Mouse (Mus musculus): Measurements from ENCODE around the gene Sppl3. TPM values are rescaled to one million over a fixed set of nuclear protein-coding genes. Genes with fewer than 3 reads are reported as not detected.

Gene Sppl3
- total and polyA plus RNA-seq, 2 experiments, result 8.7 to 24.0 TPM

GRCm38 (mm10) chr5:114967523-114968268, 43.2 kb upstream of the Sppl3 start:
- Histone ChIP-seq H3K4me1 (ENCODE audit: control insufficient read depth, insufficient read depth, low read length) (peaks cover 33% of the 10 kb centered on the region), H3K79me2 (ENCODE audit: control insufficient read depth, insufficient read depth, low read length) (peaks cover 42% of the 10 kb centered on the region; the same call in 1 of the 2 replicates), H3K9ac (ENCODE audit: low read depth, low read length) (peak overlapping the region; percentile 19; the same call in 1 of the 2 replicates), H3K27me3 (ENCODE audit: control insufficient read depth, insufficient read depth, low read length) (no peaks in the 10 kb centered on the region), H3K27ac (replicated peaks; ENCODE audit: insufficient read depth, low read depth, low read length) (peak overlapping the region; percentile 99), H3K4me3 (ENCODE audit: insufficient read depth, low read depth, low read length) (peak overlapping the region; percentile 39; the same call in 1 of the 2 replicates), H3K36me3 (ENCODE audit: control insufficient read depth, insufficient read depth, low read length) (no peaks in the 10 kb centered on the region)
- no peak for DNase-seq (ENCODE audit: extremely low read depth, low read depth, low spot score)
- WGBS, result 50% methylated on average over 14 of the region's 14 CpGs
- TF ChIP-seq POLR2A (IDR thresholded peaks at IDR 0.05; ENCODE audit: extremely low read depth, insufficient read depth, low read length) (no peak), CTCF (IDR thresholded peaks at IDR 0.05; ENCODE audit: low read depth, low read length) (no peak)

GRCm38 (mm10) chr5:114968651-114969050, 42.3 kb upstream of the Sppl3 start:
- H3K9ac ChIP-seq (ENCODE audit: low read depth, low read length), result peak overlapping the region; percentile 95
- peaks cover 33% of the 10 kb centered on the region for H3K4me1 ChIP-seq (ENCODE audit: control insufficient read depth, insufficient read depth, low read length)
- peak overlapping the region; percentile 85 for H3K4me3 ChIP-seq (ENCODE audit: insufficient read depth, low read depth, low read length)
- peaks cover 35% of the 10 kb centered on the region; the same call in 1 of the 2 replicates for H3K79me2 ChIP-seq (ENCODE audit: control insufficient read depth, insufficient read depth, low read length)
- peak; percentile 81 for DNase-seq (ENCODE audit: extremely low read depth, low read depth, low spot score)
- 13% methylated on average over 7 of the region's 7 CpGs for WGBS
- H3K36me3 ChIP-seq (ENCODE audit: control insufficient read depth, insufficient read depth, low read length), result no peaks in the 10 kb centered on the region
- peak overlapping the region; percentile 99 for H3K27ac ChIP-seq (replicated peaks; ENCODE audit: insufficient read depth, low read depth, low read length)
- no peaks in the 10 kb centered on the region for H3K27me3 ChIP-seq (ENCODE audit: control insufficient read depth, insufficient read depth, low read length)
- TF ChIP-seq CTCF (IDR thresholded peaks at IDR 0.05; ENCODE audit: low read depth, low read length) (no peak), POLR2A (IDR thresholded peaks at IDR 0.05; ENCODE audit: extremely low read depth, insufficient read depth, low read length) (0 out of 2 replicates have a peak, but pooled peaks have one; percentile 40)

- WGBS, result 6% methylated on average over 4 of the region's 4 CpGs
- no peak for TF ChIP-seq CTCF (IDR thresholded peaks at IDR 0.05; ENCODE audit: low read depth, low read length)
- TF ChIP-seq POLR2A (IDR thresholded peaks at IDR 0.05; ENCODE audit: extremely low read depth, insufficient read depth, low read length), result no peak
- H3K36me3 ChIP-seq (ENCODE audit: control insufficient read depth, insufficient read depth, low read length), result no peaks in the 10 kb centered on the region
- H3K9ac ChIP-seq (ENCODE audit: low read depth, low read length), result peak overlapping the region; percentile 95
- no peaks in the 10 kb centered on the region for H3K27me3 ChIP-seq (ENCODE audit: control insufficient read depth, insufficient read depth, low read length)
- H3K27ac ChIP-seq (replicated peaks; ENCODE audit: insufficient read depth, low read depth, low read length), result peak overlapping the region; percentile 99
- peaks cover 34% of the 10 kb centered on the region for H3K4me1 ChIP-seq (ENCODE audit: control insufficient read depth, insufficient read depth, low read length)
- H3K79me2 ChIP-seq (ENCODE audit: control insufficient read depth, insufficient read depth, low read length), result peaks cover 33% of the 10 kb centered on the region; the same call in 1 of the 2 replicates
- DNase-seq (ENCODE audit: extremely low read depth, low read depth, low spot score), result peak; percentile 85
- H3K4me3 ChIP-seq (ENCODE audit: insufficient read depth, low read depth, low read length), result peak overlapping the region; percentile 85
These were observed 41.9 kb upstream of the Sppl3 start for GRCm38 (mm10) chr5:114969064-114969463.

GRCm38 (mm10) chr5:114969609-114970215, 41.2 kb upstream of the Sppl3 start:
- Histone ChIP-seq H3K4me1 (ENCODE audit: control insufficient read depth, insufficient read depth, low read length) (peaks cover 33% of the 10 kb centered on the region), H3K27ac (replicated peaks; ENCODE audit: insufficient read depth, low read depth, low read length) (peak overlapping the region; percentile 99), H3K79me2 (ENCODE audit: control insufficient read depth, insufficient read depth, low read length) (peaks cover 31% of the 10 kb centered on the region; the same call in 1 of the 2 replicates), H3K4me3 (ENCODE audit: insufficient read depth, low read depth, low read length) (peak overlapping the region; percentile 85), H3K27me3 (ENCODE audit: control insufficient read depth, insufficient read depth, low read length) (no peaks in the 10 kb centered on the region), H3K9ac (ENCODE audit: low read depth, low read length) (peak overlapping the region; percentile 95), H3K36me3 (ENCODE audit: control insufficient read depth, insufficient read depth, low read length) (peaks cover 2% of the 10 kb centered on the region; the same call in 1 of the 2 replicates)
- TF ChIP-seq CTCF (IDR thresholded peaks at IDR 0.05; ENCODE audit: low read depth, low read length) (no peak), POLR2A (IDR thresholded peaks at IDR 0.05; ENCODE audit: extremely low read depth, insufficient read depth, low read length) (0 out of 2 replicates have a peak, but pooled peaks have one; percentile 29)
- WGBS, result 20% methylated on average over 13 of the region's 13 CpGs
- peak; percentile 81 for DNase-seq (ENCODE audit: extremely low read depth, low read depth, low spot score)

GRCm38 (mm10) chr5:114970824-114971227, 40.1 kb upstream of the Sppl3 start, which contains the start of gene Hnf1a:
Gene Hnf1a, minus strand, starts transcription at chr5:114971094.
- DNase-seq (ENCODE audit: extremely low read depth, low read depth, low spot score), result peak; percentile 96
- peak within 1 kb of the TSS; percentile 95 for H3K9ac ChIP-seq (ENCODE audit: low read depth, low read length)
- peak within 1 kb of the TSS; percentile 85 for H3K4me3 ChIP-seq (ENCODE audit: insufficient read depth, low read depth, low read length)
- peaks cover 31% of the 10 kb centered on the region; the same call in 1 of the 2 replicates for H3K79me2 ChIP-seq (ENCODE audit: control insufficient read depth, insufficient read depth, low read length)
- peaks cover 6% of the 10 kb centered on the region; the same call in 1 of the 2 replicates for H3K36me3 ChIP-seq (ENCODE audit: control insufficient read depth, insufficient read depth, low read length)
- H3K27ac ChIP-seq (replicated peaks; ENCODE audit: insufficient read depth, low read depth, low read length), result peak within 1 kb of the TSS; percentile 99
- H3K4me1 ChIP-seq (ENCODE audit: control insufficient read depth, insufficient read depth, low read length), result peaks cover 31% of the 10 kb centered on the region
- WGBS, result 19% methylated on average over 17 of the region's 17 CpGs
- no peaks in the 10 kb centered on the region for H3K27me3 ChIP-seq (ENCODE audit: control insufficient read depth, insufficient read depth, low read length)
- TF ChIP-seq CTCF (IDR thresholded peaks at IDR 0.05; ENCODE audit: low read depth, low read length) (no peak), POLR2A (IDR thresholded peaks at IDR 0.05; ENCODE audit: extremely low read depth, insufficient read depth, low read length) (peak; percentile 42; the same call in 1 of the 2 replicates)
